Mouse (Mus musculus): ENCODE results near the gene Inip.
"Not testable (repeated sequence)": the region's sequence is repeated elsewhere in the genome, so short reads cannot be mapped to it uniquely, and the experiment has no call there.

Gene Inip

DNA sequence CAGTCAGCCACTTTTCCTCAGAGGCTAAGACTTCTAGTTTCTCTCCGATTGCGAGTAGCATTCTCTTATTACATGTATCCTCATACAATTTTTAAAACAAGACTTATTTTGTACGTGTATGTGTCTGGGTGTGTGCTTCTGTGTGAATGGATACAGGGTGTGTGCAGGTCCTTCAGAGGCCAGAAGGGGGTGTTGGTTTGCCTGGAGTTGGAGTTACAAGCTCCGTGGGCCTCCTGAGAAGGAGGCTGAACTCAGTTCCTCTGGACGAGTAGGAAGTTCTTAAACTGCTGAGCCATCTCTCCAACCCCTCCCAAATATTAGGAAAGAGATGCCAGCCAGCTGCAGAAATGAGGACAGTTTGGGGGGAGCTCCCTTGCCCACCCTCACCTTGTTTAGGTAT is 7.0 kb upstream of the Inip start:
- no peak for DNase-seq (ENCODE audit: low spot score)

GRCm38 (mm10) chr4:59807521-59807920 is 6.1 kb upstream of the Inip start:
- no peak for DNase-seq (ENCODE audit: low spot score)

GRCm38 (mm10) chr4:59806879-59807195 is 5.4 kb upstream of the Inip start:
- DNase-seq (ENCODE audit: low spot score): no peak

GRCm38 (mm10) chr4:59805968-59806878 is 4.8 kb upstream of the Inip start:
- peak; percentile 48 for DNase-seq (ENCODE audit: low spot score)

- DNase-seq (ENCODE audit: low spot score): peak; percentile 90
Measured at GRCm38 (mm10) chr4:59805181-59805967, 4.0 kb upstream of the Inip start, which contains the start of gene Snx30. Gene Snx30, plus strand, starts transcription at chr4:59805840.

DNA sequence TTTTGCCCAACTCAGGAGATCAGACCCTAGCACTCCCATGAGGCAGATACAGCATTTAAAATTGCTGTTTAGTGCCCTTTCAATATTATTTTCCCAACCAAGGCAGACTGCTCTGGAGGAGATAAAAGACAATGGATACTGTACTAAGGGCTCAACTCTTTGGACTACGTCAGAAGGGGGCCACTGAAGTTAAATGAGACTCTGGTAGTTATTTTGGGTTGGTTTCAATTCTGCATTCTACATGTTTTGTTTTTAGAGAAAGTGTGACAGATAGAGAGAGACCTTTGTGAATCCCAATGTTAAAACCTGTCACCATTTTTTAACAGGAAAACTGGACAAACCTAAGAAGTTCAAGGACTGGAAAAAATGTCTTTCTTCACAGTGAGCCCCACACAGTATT is 3.4 kb upstream of the Inip start:
- no peak for DNase-seq (ENCODE audit: low spot score)

GRCm38 (mm10) chr4:59803358-59803757 is 2.0 kb upstream of the Inip start:
- DNase-seq (ENCODE audit: low spot score): no peak

GRCm38 (mm10) chr4:59802792-59803191 is 1.4 kb upstream of the Inip start:
- no peak for DNase-seq (ENCODE audit: low spot score)

DNA sequence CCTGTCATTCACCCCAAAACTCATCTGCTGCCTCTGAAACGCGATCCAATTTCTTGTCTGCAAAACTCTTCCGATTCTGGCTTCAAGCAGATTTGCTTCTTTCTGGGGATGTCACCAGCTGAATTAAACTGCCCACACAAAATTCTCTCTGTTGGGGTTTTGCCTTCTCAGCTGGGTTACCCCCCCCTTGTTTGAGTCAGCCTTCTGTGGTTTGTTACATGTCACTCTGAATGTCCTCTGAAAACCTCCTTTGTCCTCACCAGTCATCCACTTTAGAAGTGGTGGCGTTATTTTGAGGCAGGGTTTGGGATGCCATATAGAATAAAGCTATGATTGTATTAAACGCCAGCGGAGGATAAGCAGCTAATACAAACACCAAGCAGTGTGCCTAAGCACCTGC is 718 bp upstream of the Inip start:
- DNase-seq (ENCODE audit: low spot score): peak; percentile 53

- DNase-seq (ENCODE audit: low spot score): no peak
Measured at GRCm38 (mm10) chr4:59800181-59800580, 1.2 kb downstream of the Inip start.

DNA sequence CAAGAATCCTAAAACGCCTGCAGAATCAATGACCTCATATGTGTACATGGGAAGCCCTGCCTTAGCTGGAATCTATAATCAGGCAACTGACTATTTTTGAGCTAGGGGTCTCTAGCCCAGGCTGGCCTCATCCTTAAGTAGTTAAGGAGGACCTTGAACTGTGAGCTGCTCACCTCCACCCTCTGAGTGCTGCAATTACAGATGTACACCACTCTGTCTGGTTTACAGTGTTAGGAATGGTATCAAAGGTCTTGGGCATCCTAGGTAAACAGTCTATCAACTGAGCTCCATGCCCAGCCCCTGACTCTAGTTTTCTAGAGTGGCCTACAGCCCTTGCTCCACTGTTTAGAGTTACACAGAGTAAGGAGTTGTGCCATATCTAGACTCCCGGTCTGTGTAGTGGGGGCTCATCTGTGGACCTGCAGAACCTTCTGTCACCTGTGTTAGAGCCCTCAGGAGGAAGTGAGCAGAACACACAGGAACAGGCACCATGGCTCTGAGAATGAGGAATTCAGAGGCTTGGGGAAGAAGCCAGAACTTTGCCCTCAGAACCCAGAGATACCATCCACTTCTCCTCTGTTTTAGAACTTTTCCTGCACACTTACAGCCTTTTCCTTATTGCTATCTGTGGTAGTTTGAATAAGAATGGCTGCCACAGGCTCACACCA is 5.5 kb downstream of the Inip start:
- no peak for DNase-seq (ENCODE audit: low spot score)

DNA sequence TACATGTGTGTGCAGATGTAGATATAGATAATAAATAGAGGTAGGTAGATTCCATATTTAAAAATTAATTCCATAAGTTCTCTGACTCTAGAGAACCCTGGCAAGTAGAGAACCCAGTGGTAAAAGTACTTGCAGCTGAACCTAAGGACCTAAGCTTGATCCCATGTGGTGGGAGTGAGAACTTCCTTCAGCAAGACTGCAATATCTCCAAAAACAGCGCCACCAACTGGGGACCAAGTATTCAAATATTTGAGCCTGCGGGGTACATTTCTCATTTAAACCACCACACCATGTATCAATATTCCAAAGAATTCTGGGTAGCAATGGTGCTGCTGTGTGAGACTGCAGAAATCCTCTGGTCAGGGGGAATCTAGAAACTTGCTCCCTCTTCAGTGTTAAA is 7.3 kb downstream of the Inip start:
- no peak for DNase-seq (ENCODE audit: low spot score)

GRCm38 (mm10) chr4:59793626-59794025 is 7.8 kb downstream of the Inip start:
- DNase-seq (ENCODE audit: low spot score): not testable (repeated sequence)

DNA sequence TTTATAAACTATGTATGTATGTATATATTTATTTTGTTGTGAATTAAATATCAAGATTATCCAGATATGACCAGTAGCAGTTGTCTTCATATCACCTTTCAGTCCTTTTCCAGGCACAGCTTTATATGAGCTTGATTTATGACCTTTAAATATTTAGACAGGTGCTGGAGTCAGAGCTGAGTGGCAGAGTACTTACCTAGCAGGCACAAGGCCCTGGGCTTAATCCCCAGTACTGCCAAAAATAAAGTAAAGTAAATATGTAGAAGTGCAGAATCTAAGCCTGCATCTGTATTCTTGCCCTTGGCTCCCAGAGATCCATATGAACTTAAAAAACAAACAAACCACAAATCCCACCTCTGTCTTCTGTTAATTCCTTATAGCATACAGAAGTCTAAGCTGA is 12.4 kb downstream of the Inip start:
- no peak for DNase-seq (ENCODE audit: low spot score)

GRCm38 (mm10) chr4:59787126-59787525 is 14.3 kb downstream of the Inip start:
- DNase-seq (ENCODE audit: low spot score): no peak

- DNase-seq (ENCODE audit: low spot score): peak; percentile 82
Measured at GRCm38 (mm10) chr4:59786661-59787060, 14.7 kb downstream of the Inip start.

GRCm38 (mm10) chr4:59785412-59785811 is 16.0 kb downstream of the Inip start:
- DNase-seq (ENCODE audit: low spot score): no peak

DNA sequence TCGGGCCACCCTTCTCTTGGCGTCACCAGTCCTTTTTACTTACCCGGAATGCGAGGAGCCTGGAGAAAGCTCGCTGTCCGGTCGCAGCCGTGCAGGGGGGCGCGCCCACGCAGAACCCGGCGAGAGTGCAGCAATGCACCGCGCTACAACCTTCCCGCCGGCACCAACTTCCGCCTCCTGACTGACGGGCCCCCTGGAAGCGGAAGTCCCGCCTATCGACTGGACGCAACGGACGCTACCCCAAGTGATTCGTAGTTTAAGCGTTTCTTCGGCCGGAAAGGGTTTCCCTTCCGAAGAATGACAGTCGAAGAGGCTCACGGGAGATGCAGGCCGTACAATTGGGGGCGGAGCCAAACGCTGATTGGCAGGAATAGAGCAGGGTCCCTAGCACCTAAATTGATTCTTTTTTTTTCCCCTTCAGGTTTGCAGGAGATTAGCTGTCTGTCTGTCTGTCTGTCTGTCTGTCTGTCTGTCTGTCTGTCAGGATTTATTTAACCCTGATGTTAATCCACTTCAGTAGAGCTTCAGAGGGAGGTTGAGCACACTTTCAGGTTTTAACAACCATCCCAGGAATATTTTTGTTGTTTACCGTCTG is 17.6 kb downstream of the Inip start:
- DNase-seq (ENCODE audit: low spot score): peak; percentile 96

- DNase-seq (ENCODE audit: low spot score): peak; percentile 53
Measured at GRCm38 (mm10) chr4:59782853-59783684, 18.3 kb downstream of the Inip start.

GRCm38 (mm10) chr4:59780568-59780967 is 20.8 kb downstream of the Inip start:
- DNase-seq (ENCODE audit: low spot score): no peak

DNA sequence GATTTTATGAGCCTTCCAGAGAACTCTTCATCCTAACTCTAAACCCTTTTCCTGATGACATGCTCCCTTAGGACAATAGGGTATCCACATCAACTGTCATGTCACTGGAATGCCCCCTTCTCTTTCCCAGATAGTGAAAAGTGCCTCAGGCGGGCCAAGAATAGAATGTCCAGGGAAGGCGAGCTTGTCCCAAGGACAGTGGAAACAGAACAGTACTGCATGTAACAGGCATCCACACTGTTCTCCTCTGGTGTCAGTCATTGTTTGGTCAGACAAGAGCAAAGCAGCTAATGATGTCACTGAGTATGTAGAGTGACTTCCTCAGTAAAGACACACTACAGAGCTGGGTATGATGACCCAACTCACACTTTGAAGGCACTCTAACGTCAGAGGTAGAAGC is 23.6 kb downstream of the Inip start:
- no peak for DNase-seq (ENCODE audit: low spot score)

Measured in layer of hippocampus, adult 11-12 months (tissue).